Mouse (Mus musculus): ENCODE results near the gene Tiam2.

Gene Tiam2

DNA sequence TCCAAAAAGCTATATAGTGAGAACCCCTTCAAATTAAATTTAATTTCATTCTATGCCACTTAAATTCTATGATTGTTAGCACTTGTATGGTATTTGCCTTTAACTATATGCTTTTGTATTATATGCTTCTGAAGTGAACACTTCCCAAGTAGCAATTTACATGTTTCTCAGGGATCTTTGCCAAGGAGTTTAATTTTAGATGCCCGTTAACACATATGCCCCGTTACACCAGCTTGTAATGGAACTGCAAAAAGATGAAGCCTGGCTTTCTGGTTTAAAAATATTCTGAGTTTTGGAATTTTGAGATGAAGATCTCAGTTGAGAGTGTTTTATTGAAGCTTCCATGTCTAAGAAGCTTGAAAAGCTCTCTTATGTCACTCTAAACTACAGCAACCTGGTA is 67.6 kb downstream of the Tiam2 start:
- no peak for DNase-seq (ENCODE audit: low read depth, low spot score)

DNA sequence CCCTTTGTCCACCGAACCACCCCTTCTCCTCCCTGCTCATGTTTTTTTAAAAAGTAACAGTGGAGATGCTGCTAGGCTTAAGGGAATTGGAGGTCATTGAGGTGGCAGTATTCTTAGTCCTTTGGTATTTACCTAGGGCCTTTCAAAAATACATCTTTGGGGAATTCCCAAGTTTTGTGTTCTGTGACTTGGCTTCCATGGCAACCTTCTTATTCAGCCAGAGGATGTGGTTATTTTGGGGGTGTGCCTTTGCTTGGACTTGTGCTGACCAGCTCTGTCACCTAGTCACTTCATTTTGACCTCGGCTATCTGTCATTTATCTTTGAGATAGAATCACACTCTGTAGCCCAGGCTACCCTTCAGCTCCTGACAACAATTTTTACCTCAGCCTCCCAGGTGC is 68.6 kb downstream of the Tiam2 start:
- DNase-seq (ENCODE audit: low read depth, low spot score): no peak

- DNase-seq (ENCODE audit: low read depth, low spot score): no peak
Observed at GRCm38 (mm10) chr17:3396881-3397281, 70.5 kb downstream of the Tiam2 start.

DNA sequence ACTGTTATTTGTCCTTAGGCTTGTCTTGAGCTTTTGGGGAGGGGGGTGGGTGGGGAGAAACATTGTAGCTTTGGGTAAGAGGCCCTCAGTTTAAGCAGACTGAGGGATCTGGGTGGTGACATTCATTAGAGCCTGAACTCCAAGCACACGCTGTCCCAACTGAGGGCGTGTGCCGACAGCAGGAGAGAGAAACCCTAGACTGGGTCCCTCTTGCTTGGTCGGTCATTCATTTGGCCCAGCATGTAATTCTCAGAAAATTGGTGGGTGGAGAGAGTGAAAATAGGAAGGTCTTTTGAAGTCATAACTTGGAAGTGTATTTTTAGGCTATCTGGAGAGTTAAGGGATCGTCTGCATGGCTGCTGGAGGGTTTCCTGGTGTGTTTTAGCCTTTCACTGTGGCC is 71.5 kb downstream of the Tiam2 start:
- DNase-seq (ENCODE audit: low read depth, low spot score): no peak

GRCm38 (mm10) chr17:3405350-3406073 is 79.1 kb downstream of the Tiam2 start:
- DNase-seq (ENCODE audit: low read depth, low spot score): no peak

DNA sequence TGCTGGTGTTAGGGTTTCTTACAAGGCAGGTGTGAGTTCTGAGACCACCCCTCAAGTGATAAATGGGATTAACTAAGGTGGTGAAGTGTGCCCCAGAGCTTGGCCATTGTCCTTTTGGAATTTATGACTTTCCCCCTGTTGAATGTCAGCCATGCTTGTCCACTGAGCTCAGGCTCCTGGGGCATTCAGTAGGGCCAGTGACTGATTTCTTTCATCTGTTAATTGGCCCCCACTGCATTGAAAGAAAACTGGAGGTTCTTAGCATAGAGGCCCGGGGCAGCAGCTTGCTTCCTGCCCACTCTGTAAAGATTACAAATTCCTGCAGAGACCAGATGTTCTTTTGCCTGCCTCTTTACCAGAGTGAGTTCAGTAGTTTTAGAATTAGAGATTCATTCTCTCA is 80.7 kb downstream of the Tiam2 start:
- peak; percentile 6 for DNase-seq (ENCODE audit: low read depth, low spot score)

DNA sequence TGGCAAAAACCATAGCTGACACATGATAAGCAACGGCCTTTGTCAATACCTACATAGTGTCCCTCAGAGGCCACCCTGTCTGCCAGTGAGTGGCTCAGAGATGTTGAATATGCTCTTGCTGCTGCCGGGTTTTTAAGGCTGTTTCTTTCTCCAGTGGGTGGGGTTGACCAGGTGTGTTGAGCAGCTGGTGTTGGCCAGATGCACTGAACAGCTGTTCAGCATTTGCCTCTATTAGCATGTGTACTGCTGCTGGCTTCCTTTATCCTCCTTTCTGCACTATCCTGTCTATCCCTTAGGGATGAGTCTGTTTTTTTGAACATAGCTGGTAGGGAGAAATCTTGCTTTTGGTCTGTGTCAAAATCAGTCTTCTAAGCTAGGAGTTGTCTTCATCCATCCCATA is 83.9 kb downstream of the Tiam2 start:
- no peak for DNase-seq (ENCODE audit: low read depth, low spot score)

DNA sequence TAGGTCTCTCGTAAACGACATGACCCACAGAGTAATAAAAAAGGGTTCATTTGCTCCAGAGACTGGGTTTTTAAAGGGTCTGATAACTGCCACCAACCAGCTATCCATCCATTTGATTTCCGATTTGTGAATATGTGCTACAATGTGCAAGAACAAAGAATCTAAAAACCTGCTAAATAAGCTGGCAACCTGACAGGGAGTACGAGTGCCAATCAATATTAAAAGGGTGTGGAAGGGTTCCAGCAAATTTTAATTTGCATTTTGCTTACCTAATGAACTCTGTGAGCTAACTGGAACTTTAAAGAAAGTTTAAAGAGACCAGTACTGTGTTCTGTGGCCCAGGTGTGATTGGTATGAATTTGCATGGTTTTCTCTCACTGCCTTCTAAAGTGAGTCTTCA is 86.4 kb downstream of the Tiam2 start:
- no peak for DNase-seq (ENCODE audit: low read depth, low spot score)

GRCm38 (mm10) chr17:3415580-3415979 is 89.2 kb downstream of the Tiam2 start:
- no peak for DNase-seq (ENCODE audit: low read depth, low spot score)

- DNase-seq (ENCODE audit: low read depth, low spot score): no peak
Observed at GRCm38 (mm10) chr17:3416401-3416800, 90.0 kb downstream of the Tiam2 start.

GRCm38 (mm10) chr17:3419368-3419928 is 93.1 kb downstream of the Tiam2 start:
- no peak for DNase-seq (ENCODE audit: low read depth, low spot score)

DNA sequence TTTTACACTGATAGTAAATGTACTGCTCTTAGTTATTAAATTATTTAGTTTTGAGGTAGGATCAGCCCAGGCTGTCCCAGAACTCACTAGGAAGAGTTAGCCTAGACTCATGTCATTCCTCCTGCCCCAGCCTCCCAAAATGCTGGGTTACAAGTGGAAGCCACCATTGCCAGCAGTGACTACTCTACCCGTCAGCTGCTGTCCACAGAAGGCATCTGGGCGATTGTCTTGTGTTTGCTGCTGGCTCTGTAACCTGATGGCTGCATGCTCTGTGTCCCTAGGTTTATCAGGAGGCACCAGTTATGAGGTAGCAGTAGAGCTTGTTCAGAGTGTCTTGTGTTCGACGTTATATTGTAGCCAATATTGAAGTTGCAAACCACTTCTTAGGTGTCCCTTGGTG is 93.8 kb downstream of the Tiam2 start:
- no peak for DNase-seq (ENCODE audit: low read depth, low spot score)

DNA sequence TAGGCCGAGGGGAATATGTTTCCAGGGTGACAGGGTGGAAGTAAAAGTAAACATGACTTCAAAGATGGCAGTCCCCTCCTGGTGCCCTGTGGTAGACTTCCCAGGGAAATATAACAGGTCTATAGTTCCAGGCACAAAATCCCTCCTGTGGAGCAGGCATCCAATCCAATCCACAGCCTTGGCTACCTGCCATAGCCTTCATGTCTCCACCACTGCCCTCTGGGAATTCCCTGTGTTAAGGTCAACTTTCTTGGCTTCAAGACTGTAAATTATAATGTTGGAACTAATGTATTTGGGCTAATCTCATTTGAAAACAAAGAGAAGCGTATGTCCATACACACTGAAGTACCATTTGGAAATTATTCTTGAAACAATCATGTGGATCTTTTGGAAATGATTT is 97.0 kb downstream of the Tiam2 start:
- DNase-seq (ENCODE audit: low read depth, low spot score): no peak

GRCm38 (mm10) chr17:3428659-3429058 is 102.3 kb downstream of the Tiam2 start:
- no peak for DNase-seq (ENCODE audit: low read depth, low spot score)

GRCm38 (mm10) chr17:3432590-3433498 is 106.5 kb downstream of the Tiam2 start:
- no peak for DNase-seq (ENCODE audit: low read depth, low spot score)

GRCm38 (mm10) chr17:3433521-3434271 is 107.3 kb downstream of the Tiam2 start:
- no peak for DNase-seq (ENCODE audit: low read depth, low spot score)

GRCm38 (mm10) chr17:3435299-3435698 is 108.9 kb downstream of the Tiam2 start:
- DNase-seq (ENCODE audit: low read depth, low spot score): no peak

DNA sequence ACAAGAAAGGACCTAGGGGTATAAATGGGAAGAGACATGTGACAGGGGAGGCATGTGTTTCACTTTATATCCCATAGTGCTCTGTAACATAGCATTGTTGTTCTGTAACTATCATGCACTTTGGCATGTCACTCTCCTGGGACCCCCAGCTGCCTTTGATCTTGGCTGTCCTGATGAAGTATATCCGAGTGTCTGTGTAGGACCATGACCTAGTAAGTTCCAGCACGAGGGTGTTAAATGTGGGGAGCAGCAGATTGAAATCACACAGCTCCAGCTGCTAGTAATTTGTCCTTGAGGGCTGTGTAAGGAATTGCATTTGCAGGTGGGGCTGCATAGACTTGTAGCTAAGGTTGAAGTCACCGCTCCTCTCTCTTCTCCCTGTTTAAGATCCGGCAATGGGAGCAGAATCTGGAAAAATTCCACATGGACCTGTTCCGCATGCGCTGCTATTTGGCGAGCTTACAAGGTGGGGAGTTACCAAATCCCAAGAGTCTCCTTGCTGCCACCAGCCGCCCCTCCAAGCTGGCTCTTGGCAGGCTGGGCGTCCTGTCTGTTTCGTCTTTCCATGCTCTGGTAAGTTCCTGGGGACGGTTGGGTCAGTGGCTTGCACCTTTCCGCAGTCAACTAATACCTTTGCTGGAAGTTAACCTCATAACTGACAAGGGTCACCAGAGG is 110.6 kb downstream of the Tiam2 start:
- DNase-seq (ENCODE audit: low read depth, low spot score): no peak

DNA sequence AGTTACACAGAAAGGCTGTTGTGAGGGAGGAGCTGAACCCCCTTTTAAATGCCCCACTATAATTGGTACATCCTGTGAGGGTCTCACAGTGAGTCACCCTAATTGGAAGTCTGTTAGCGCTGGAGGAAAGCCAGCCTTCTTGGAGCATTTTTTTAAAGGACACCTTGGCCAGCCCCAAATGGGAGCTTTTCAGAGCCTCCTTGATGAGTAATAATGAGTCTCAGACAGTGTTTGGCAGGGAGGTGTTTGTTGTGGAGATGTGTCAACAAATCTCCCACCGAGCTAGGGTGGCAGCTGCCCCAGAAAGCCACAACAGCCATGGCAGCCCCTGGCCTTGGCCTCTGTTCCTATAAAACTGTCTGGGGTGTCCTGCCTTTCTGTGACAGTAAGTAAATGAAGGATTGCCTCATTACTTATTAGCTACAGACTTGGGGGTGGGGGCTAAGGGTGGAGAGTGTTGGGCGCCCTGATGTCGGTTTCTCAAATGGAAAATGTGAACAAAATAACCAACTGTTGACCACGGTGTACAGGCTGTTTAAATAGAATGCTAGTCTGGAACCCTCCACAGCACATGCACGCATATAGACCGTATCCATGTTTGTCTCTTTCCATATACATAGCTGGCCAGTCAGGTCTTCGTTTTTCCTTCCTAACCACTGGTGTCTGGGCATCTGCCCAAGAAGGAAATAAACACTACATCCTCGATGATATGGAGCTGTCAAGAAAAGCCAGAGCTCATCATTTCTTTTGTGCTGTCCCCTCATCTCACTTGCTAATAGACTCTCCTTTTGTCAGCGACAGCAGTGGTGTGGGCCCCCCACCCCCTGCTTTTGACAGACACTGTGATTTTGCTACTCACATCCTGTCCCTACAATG is 116.4 kb downstream of the Tiam2 start:
- DNase-seq (ENCODE audit: low read depth, low spot score): no peak

GRCm38 (mm10) chr17:3446191-3446950 is 120.0 kb downstream of the Tiam2 start:
- DNase-seq (ENCODE audit: low read depth, low spot score): peak; percentile 51

Measured in R1 (cell line).